Mouse (Mus musculus) midbrain, embryonic 14.5 days (tissue): ENCODE data around the gene Ulk4. TPM values are rescaled to one million over a fixed set of nuclear protein-coding genes. Genes with fewer than 3 reads are reported as not detected.

Source experiments
- ATAC-seq: fragments of 200-750 bp; cut with Nextera tagmentation; 2 replicates; pipeline ENCODE4 v1.8.0; 2017; ENCODE audit warnings: moderate number of reproducible peaks, moderate library complexity; ENCODE audit not compliant: low FRiP score, low TSS enrichment
- DNase-seq: peaks from one replicate; pipeline ENCODE4 v3.0.0-alpha.2; 2015
- H3K27ac ChIP-seq: fragments of 300-500 bp; sonication (generic); replicated peaks from 2 replicates; pipeline ENCODE4 v1.5.1; 2014; ENCODE audit warnings: mild to moderate bottlenecking, low read depth, low read length, moderate library complexity
- H3K27me3 ChIP-seq: fragments of 300-500 bp; sonication (generic); 2 replicates; pipeline ENCODE4 v1.6.1; 2014; ENCODE audit warnings: low read length, control low read depth, mixed read lengths; ENCODE audit not compliant: control insufficient read depth, insufficient read depth
- H3K36me3 ChIP-seq: fragments of 300-500 bp; sonication (generic); 2 replicates; pipeline ENCODE4 v1.6.1; 2014; ENCODE audit warnings: low read length, control low read depth; ENCODE audit not compliant: control insufficient read depth, insufficient read depth
- H3K4me1 ChIP-seq: fragments of 300-500 bp; sonication (generic); 2 replicates; pipeline ENCODE4 v1.6.1; 2014; ENCODE audit warnings: mild to moderate bottlenecking, antibody characterized with exemption, low read length, control low read depth; ENCODE audit not compliant: control insufficient read depth, insufficient read depth
- H3K4me2 ChIP-seq: fragments of 300-500 bp; sonication (generic); 2 replicates; pipeline ENCODE4 v1.6.1; 2014; ENCODE audit warnings: mild to moderate bottlenecking, low read length, moderate library complexity
- H3K4me3 ChIP-seq: fragments of 300-500 bp; sonication (generic); replicated peaks from 2 replicates; pipeline ENCODE4 v1.5.1; 2014; ENCODE audit warnings: low read depth, low read length
- H3K9ac ChIP-seq: fragments of 300-500 bp; sonication (generic); replicated peaks from 2 replicates; pipeline ENCODE4 v1.6.1; 2014; ENCODE audit warnings: mild to moderate bottlenecking, low read length, moderate library complexity
- H3K9me3 ChIP-seq: fragments of 300-500 bp; sonication (generic); 2 replicates; pipeline ENCODE4 v1.6.1; 2016; ENCODE audit warnings: low read length, control low read depth, mixed read lengths; ENCODE audit not compliant: control insufficient read depth
- WGBS: fragments of 180-500 bp; shearing (Covaris S2); extraction: QIAGEN DNeasy Blood & Tissue Kit; methylation state at CpG from one replicate; pipeline ENCODE4 v1.1.7; 2014; 5-methylcytosine and 5-hydroxymethylcytosine counted together
- polyA plus RNA-seq: library from polyadenylated mRNA; unstranded; fragments of >200 nt; fragmentation: Nextera tagmentation; extraction: Ambion mirVana; gene quantifications from 2 replicates; pipeline ENCODE4 v1.2.1, GENCODE M21; 2014

The Ulk4 gene
- polyA plus RNA-seq, 1 experiment from 2014 or later = 75.7 TPM

DNA sequence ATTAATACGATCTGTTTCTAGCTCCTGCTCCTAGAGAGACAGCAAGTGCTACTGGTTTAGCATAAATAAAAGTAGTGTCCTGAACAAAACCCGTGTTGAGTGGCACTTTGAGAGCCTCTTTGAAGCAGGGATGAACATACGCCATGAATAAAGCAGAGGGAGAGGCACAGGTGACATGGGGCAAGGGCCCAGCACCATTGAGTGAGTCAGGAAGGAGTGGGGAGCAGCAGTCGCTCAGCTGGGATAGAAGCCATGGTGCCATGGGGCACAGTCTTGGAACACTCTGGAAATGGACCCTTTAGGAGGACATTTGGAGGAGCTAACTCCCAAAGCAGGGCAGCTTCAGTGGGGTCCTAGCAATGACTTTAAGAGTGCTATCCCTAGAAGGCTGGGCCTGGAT, 238.6 kb downstream of the Ulk4 start:
- no peak for ATAC-seq
- H3K4me1 ChIP-seq = peaks cover 42% of the 10 kb centered on the region

DNA sequence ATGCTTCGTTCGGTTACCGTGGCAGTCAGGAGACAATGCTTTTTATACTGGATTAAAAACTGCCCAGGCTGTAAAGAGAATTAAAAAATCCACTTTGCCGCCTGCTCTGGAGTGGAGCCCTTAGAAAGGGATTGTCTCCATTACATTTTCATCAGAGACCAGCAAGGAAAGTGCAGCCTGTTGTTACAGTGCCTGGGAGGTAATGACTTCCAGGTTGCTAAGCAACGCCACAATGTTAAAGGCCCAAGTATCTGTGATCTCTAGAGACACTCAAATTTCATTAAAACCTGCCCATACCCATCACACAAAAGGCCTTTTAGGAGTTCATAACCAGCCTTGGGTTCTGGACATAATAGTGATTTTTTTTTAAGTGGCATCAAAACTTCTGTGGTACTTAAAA, 239.0 kb downstream of the Ulk4 start:
- WGBS = 12% methylated on average over 5 of the region's 5 CpGs
- peak; percentile 82 for DNase-seq
- ATAC-seq = peak; percentile 31; the same call in 1 of the 2 replicates
- Histone ChIP-seq H3K27ac (peak overlapping the region; percentile 76), H3K36me3 (no peaks in the 10 kb centered on the region), H3K4me3 (no peak overlapping the region), H3K27me3 (no peaks in the 10 kb centered on the region), H3K9me3 (no peaks in the 10 kb centered on the region), H3K4me2 (no peak overlapping the region), H3K4me1 (peaks cover 44% of the 10 kb centered on the region), H3K9ac (no peak overlapping the region)

More for the DNA sequence above, 238.6 kb downstream of the Ulk4 start:
- no peak overlapping the region for H3K4me3 ChIP-seq
- no peak overlapping the region for H3K4me2 ChIP-seq
- no peak overlapping the region for H3K9ac ChIP-seq
- no peaks in the 10 kb centered on the region for H3K9me3 ChIP-seq
- WGBS = 32% methylated on average over 4 of the region's 4 CpGs
- H3K27ac ChIP-seq = peak overlapping the region; percentile 76
- no peaks in the 10 kb centered on the region for H3K27me3 ChIP-seq
- no peaks in the 10 kb centered on the region for H3K36me3 ChIP-seq
- DNase-seq = no peak

DNA sequence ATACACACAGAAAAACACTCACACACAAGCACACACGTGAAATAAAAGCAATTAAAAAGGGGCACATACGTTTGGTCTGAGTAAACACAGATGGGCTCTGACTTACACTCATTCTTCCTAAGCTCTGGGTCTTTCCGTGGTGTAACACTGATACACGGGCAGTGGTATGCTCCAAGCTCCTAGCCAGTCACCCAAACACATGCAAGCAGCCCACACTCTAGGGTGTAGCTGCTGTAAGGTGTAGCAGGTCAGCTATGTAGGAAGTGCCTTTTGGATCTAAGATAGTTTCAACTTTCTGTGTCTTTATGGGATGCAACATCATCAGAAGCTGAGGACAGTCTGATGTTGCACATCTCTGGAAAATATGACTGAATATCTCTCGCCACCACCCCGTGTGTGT, 241.7 kb downstream of the Ulk4 start:
- Histone ChIP-seq H3K9me3 (no peaks in the 10 kb centered on the region), H3K4me3 (no peak overlapping the region), H3K27me3 (no peaks in the 10 kb centered on the region), H3K27ac (no peak overlapping the region), H3K36me3 (no peaks in the 10 kb centered on the region), H3K4me2 (no peak overlapping the region), H3K9ac (no peak overlapping the region), H3K4me1 (peaks cover 55% of the 10 kb centered on the region)
- DNase-seq (no peak), ATAC-seq (no peak)
- 82% methylated on average over 6 of the region's 6 CpGs for WGBS

DNA sequence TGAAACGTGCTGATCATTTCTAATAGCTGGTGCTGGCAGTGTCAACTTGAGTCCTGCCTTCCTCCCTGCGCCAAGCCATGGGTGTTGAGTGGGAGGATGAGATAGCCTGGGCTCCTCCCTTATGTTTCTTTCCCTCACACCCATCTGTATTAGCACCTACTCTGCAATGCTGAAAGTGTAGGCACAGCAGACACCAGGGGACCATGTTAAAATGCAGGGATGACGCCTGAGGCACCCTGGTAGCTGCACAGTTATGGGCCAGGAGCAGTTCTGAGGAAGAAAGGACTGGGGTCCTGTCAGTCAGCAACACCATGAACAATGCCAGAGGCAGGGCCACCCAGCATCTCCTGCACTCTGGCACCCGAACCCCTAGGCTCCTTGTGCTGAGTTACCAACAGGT, 243.4 kb downstream of the Ulk4 start:
- Histone ChIP-seq H3K4me3 (no peak overlapping the region), H3K4me1 (peaks cover 41% of the 10 kb centered on the region), H3K4me2 (no peak overlapping the region), H3K27me3 (no peaks in the 10 kb centered on the region), H3K9me3 (no peaks in the 10 kb centered on the region), H3K36me3 (no peaks in the 10 kb centered on the region), H3K27ac (no peak overlapping the region), H3K9ac (no peak overlapping the region; the same call in 1 of the 2 replicates)
- DNase-seq (no peak), ATAC-seq (no peak)
- WGBS = 70% methylated on average over 4 of the region's 4 CpGs

DNA sequence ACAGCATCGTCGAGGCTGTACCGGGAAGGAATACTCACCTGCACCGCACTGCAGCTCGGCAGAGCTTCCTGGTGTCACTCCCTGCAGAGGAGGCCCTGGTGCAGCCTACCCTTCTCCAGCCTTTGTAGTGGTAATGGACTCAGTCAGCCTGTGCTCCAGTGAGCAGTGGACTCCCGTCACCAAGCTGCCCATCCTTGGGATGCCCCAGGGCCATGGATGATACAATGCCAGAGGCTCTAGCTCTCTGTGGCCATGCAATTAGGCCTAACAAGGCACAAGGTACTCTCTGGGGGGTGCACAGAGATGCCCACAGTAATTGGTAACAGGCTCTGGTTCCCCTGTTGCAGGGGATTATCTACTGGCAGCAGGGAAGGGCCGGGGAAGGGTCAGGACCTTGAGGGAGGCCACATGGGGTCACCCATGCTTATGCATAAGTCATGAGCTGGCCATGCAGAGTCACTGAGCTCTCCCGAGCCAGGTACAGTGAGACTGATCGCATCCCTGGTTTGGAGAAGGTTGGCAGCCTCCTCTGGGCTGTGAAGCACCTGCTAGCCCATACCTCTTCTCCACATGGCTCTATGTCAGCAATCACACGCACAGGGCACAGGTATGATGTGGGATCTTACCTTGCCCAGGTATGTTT, 244.6 kb downstream of the Ulk4 start:
- Histone ChIP-seq H3K36me3 (no peaks in the 10 kb centered on the region), H3K9ac (no peak overlapping the region), H3K4me3 (no peak overlapping the region), H3K4me1 (peaks cover 30% of the 10 kb centered on the region), H3K9me3 (no peaks in the 10 kb centered on the region), H3K27ac (peak overlapping the region; percentile 37; the same call in 1 of the 2 replicates), H3K4me2 (no peak overlapping the region), H3K27me3 (no peaks in the 10 kb centered on the region)
- WGBS = 24% methylated on average over 10 of the region's 10 CpGs
- DNase-seq (peak; percentile 59), ATAC-seq (peak; percentile 53; the same call in 1 of the 2 replicates)

DNA sequence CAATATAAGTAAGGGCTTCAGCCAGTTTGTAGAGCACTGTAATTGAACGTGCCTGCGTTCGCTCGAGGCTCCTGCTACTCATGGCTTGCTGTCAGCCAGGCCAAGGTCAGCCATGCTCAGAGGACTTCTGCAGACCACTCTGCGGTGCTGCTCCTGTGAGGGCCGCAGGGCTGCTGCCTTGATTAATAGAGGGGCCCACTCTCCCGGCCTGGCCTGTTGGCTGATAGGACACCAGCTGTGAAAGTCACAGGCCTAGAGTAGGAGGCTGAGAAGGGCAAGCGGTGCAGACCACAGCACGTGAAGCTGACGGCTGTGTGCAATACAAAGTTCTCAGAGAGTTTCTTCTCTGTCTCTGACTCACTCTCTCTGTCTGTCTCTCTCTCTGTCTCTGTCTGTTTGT, 246.0 kb downstream of the Ulk4 start:
- Histone ChIP-seq H3K4me3 (no peak overlapping the region), H3K4me1 (peaks cover 15% of the 10 kb centered on the region), H3K9ac (no peak overlapping the region), H3K27ac (peak overlapping the region; percentile 46; the same call in 1 of the 2 replicates), H3K9me3 (no peaks in the 10 kb centered on the region), H3K36me3 (no peaks in the 10 kb centered on the region), H3K4me2 (no peak overlapping the region), H3K27me3 (no peaks in the 10 kb centered on the region)
- DNase-seq (no peak), ATAC-seq (no peak; the same call in 1 of the 2 replicates)
- WGBS = 44% methylated on average over 10 of the region's 10 CpGs

DNA sequence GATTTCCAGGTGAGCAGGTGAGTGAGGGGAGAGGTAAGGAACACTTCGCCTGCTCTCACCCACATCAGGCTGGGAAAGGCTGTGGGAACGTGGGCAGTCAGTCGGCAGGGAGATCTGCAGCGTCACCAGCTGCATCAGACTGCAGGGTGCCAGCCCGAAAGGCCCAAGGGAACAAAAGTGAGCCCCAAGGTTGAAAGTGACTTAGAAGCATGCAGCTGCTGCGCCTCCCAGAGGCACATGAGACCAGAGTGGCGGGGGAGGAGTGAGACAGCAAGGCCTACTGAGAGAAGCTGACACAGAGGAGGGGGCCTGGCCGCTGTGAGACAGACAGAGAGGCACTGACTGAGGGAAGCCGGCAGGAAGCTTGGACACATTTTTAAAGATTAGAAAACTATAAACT, 247.2 kb downstream of the Ulk4 start:
- no peak overlapping the region for H3K4me2 ChIP-seq
- DNase-seq = peak; percentile 32
- ATAC-seq = no peak
- H3K4me1 ChIP-seq = peaks cover 12% of the 10 kb centered on the region
- no peaks in the 10 kb centered on the region for H3K9me3 ChIP-seq
- no peak overlapping the region for H3K9ac ChIP-seq
- no peak overlapping the region for H3K4me3 ChIP-seq
- H3K27ac ChIP-seq = no peak overlapping the region
- no peaks in the 10 kb centered on the region for H3K27me3 ChIP-seq
- WGBS = 33% methylated on average over 9 of the region's 9 CpGs
- H3K36me3 ChIP-seq = no peaks in the 10 kb centered on the region

DNA sequence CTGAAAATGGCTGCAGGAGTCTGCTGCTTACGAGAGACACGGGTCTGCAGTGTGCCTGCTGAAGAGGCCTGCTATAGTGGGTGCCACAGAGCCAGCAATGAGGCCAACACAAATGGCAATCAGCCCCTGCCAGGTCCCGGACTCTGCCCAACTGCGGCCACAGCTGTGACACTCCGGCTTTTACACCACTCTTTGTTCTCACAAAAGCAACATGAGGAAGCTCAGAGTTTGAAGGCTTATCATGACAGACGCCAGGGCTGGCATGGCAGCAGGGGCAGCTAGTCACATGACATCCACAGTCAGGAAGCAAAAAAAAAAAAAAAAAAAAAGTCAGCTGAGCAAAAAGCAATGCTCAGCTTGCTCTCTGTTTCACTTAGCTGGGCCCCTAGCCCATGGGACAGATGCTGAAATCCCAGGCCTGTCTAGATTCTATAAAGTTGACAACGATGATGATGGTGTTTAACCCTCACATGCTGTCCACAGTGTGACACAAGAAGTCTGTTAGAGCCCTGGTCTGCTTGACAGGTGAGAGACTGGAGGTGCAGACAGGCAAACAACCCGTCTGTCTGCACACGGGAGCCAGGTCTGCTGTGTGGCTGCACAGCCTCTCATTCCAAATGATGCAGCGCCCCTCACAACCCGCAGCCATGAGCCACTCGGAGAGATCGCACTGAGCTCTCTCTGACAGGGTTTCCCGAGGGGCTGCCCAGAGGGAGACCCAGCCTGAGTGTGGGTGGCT, 253.3 kb downstream of the Ulk4 start:
- H3K4me2 ChIP-seq = no peak overlapping the region
- 81% methylated on average over 14 of the region's 14 CpGs for WGBS
- H3K4me3 ChIP-seq = no peak overlapping the region
- no peaks in the 10 kb centered on the region for H3K36me3 ChIP-seq
- no peak overlapping the region for H3K9ac ChIP-seq
- no peaks in the 10 kb centered on the region for H3K27me3 ChIP-seq
- ATAC-seq (no peak), DNase-seq (peak; percentile 34)
- H3K27ac ChIP-seq = no peak overlapping the region
- H3K9me3 ChIP-seq = no peaks in the 10 kb centered on the region
- H3K4me1 ChIP-seq = peaks cover 5% of the 10 kb centered on the region; the same call in 1 of the 2 replicates
